12 mouse cellular contexts compared by ENCODE assay signal in the genomic region with DNA sequence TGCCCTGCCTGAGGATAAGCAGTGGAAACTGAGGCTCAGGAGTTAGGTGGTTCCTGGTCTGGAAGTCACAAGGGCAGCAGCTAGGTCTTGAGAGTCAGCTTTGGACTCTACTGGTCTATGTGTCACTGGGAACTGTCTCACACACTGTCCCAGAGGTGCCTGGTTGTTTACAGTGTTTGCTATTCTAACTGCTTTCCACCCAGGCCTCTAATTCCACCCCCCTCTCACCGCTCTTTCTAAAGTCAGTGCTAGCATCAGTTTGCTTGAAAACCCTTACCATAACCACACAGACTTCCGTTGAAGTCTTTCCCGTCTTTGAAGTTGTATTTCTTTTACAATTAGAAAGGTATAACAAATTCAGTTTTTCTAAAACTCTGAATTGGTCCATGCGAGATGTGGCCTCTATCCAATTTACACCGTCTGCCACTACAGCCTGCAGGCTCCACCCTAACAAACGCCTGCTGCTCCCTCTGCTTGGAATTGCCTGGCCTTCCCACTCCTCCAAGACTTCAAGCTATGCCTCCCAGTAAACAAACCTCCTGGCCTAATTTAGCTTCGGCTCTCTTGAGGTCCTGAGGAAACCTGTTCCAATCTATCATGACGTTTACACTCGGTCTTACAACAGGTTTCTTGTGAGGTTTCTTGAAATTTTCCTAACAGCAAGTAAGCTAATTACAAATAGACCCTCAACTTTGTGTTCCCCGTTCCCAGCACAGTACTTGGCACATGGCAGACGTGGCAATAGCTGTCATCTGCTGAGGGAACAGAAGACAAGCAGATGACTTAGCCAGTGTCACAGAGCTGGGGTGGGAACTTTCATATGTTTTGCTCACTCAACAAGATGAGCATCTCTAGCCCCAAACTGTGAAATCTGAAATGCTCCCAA.
DNase-seq lines count a peak whose midpoint lies in the region; ATAC-seq and TF ChIP-seq lines count a peak whose summit lies in the region.
"Had no signal": no experiment of that assay in that cellular context is flagged by ENCODE, and none has a peak within 500 bp of the region (broad histone marks: within the 10 kb centered on the region; RNA-seq: fewer than 3 reads in every experiment).

No protein-coding gene starts in this region.

- H3K9me3 ChIP-seq in liver, postnatal 0 days (ENCODE audit: low read length) = no peaks in the 10 kb centered on the region
- no peaks in the 10 kb centered on the region for H3K9me3 ChIP-seq in hindbrain, embryonic 10.5 days

- no peaks in the 10 kb centered on the region for H3K36me3 ChIP-seq in liver, postnatal 0 days (replicated peaks; ENCODE audit: insufficient read depth, low read length)
- no peaks in the 10 kb centered on the region for H3K36me3 ChIP-seq in hindbrain, embryonic 10.5 days

- ATAC-seq in liver, postnatal 0 days = no peak
- ATAC-seq: intestine, embryonic 16.5 days had no signal

- H3K27me3 ChIP-seq in liver, postnatal 0 days (ENCODE audit: insufficient read depth, low read length) = no peaks in the 10 kb centered on the region
- peaks cover 11% of the 10 kb centered on the region; the same call in 1 of the 2 replicates for H3K27me3 ChIP-seq in hindbrain, embryonic 10.5 days (ENCODE audit: insufficient read depth, poor library complexity, severe bottlenecking)
- H3K27me3 ChIP-seq: CH12.LX had no signal

- TF ChIP-seq CTCF in gastrocnemius, adult 2 months (IDR thresholded peaks at IDR 0.05) = no peak
- no peak for TF ChIP-seq CTCF in layer of hippocampus, adult 2 months (conservative IDR thresholded peaks at IDR 0.05)
- no peak for TF ChIP-seq CTCF in liver, postnatal 0 days (IDR thresholded peaks at IDR 0.05; ENCODE audit: low read depth)

- TF ChIP-seq EP300 in liver, postnatal 0 days (IDR thresholded peaks at IDR 0.05; ENCODE audit: low read depth) = no peak

- 54% methylated on average over 11 of the region's 11 CpGs for WGBS in liver, postnatal 0 days (ENCODE audit: insufficient replicate concordance)
- 63% methylated on average over 11 of the region's 11 CpGs for WGBS in hindbrain, embryonic 10.5 days

- no peak overlapping the region for H3K4me2 ChIP-seq in liver, postnatal 0 days (ENCODE audit: low read depth, low read length)

- intact Hi-C loops in gastrocnemius, adult 2 months (cut with DNase I) = no loop called here
- intact Hi-C loops in gastrocnemius, postnatal 36 days (cut with DNase I) = no loop called here

- no peak overlapping the region for H3K4me3 ChIP-seq in gastrocnemius, adult 2 months
- no peak overlapping the region for H3K4me3 ChIP-seq in layer of hippocampus, adult 2 months
- no peak overlapping the region for H3K4me3 ChIP-seq in liver, postnatal 0 days (ENCODE audit: low read depth, low read length)
- H3K4me3 ChIP-seq in hindbrain, embryonic 10.5 days = no peak overlapping the region

- no peaks in the 10 kb centered on the region for H3K4me1 ChIP-seq in liver, postnatal 0 days (ENCODE audit: insufficient read depth)
- H3K4me1 ChIP-seq in hindbrain, embryonic 10.5 days (replicated peaks) = peaks cover 16% of the 10 kb centered on the region

- no peak for DNase-seq in gastrocnemius, adult 2 months
- no peak for DNase-seq in gastrocnemius, postnatal 36 days
- DNase-seq in cerebellum, adult 11-12 months = peak; percentile 79
- peak; percentile 57 to 67 for DNase-seq in layer of hippocampus, adult 2 months (ENCODE audit: low spot score in 2 of 2)
- DNase-seq in thymus, postnatal 10 days (ENCODE audit: low spot score in 2 of 2) = peak; percentile 31 to 35
- DNase-seq in liver, postnatal 0 days = no peak
- no peak for DNase-seq in hindbrain, embryonic 10.5 days (ENCODE audit: low spot score)
- no peak for DNase-seq in ovary, postnatal 36 days (ENCODE audit: low spot score)
- DNase-seq: lung, postnatal 14 days; spleen, adult 18-20 months had no signal

- no peak overlapping the region for H3K9ac ChIP-seq in liver, postnatal 0 days (replicated peaks)

- peak overlapping the region; percentile 53 for H3K27ac ChIP-seq in gastrocnemius, adult 2 months
- H3K27ac ChIP-seq in layer of hippocampus, adult 2 months = peak overlapping the region; percentile 72
- no peak overlapping the region for H3K27ac ChIP-seq in liver, postnatal 0 days (ENCODE audit: low read depth)
- H3K27ac ChIP-seq in hindbrain, embryonic 10.5 days = no peak overlapping the region

Comparison
In these comparisons a context has a peak if more than half of its experiments do, and no peak if none do; other contexts are left out.
1. DNase-seq: peak in cerebellum, adult 11-12 months (single experiment), layer of hippocampus, adult 2 months (2 of 2) and thymus, postnatal 10 days (2 of 2); none in gastrocnemius, adult 2 months (single experiment), gastrocnemius, postnatal 36 days (0 of 2), liver, postnatal 0 days (single experiment), hindbrain, embryonic 10.5 days (single experiment) and ovary, postnatal 36 days (single experiment).
2. H3K27ac ChIP-seq: peak in gastrocnemius, adult 2 months (single experiment) and layer of hippocampus, adult 2 months (single experiment); none in liver, postnatal 0 days (single experiment) and hindbrain, embryonic 10.5 days (single experiment).